Mouse (Mus musculus): ENCODE measurements at regions not wholly inside any gene's neighbourhood (a gene's known extent, or its start where the extent isn't known, plus 50 kb on each side); places are given as distances from the start of the nearest gene placed in this dataset.

DNA sequence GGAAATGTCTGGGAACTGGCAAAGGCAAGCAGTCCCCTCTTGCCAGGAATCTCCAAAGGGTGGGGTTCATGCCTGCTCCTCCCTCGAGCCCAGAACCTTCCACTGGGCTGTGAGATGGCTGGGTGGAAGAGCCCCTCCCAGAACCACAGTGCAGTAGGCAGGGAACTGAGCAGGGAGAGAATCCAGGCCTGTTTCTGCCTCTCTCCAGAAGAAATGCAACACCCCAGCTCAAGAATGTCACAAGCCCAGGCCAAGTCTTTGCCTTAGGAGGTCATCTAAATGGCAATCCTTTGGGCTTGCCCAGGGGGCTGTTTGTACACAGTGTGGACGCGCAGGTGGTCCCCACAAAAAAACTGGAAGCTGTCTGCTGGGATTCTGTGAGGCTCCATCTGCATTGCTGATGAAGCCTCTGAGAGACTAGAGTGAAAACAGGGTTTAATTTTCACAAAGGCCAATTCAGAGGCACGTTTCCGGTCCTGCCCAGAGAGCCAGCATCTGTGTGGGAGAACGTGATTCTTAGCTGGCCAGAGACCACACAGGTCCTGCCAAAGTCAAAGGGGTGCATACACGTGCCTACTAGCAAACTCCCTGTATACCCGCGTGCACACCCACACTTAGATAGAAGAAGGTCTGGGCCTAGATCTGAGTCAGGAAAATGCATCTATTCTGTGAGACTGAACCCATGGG, 129.0 kb downstream of the Hmg20a start:
- DNase-seq (ENCODE audit: low spot score): no peak

GRCm38 (mm10) chr9:56549774-56550173, 131.4 kb downstream of the Hmg20a start:
- no peak for DNase-seq (ENCODE audit: low spot score)

DNA sequence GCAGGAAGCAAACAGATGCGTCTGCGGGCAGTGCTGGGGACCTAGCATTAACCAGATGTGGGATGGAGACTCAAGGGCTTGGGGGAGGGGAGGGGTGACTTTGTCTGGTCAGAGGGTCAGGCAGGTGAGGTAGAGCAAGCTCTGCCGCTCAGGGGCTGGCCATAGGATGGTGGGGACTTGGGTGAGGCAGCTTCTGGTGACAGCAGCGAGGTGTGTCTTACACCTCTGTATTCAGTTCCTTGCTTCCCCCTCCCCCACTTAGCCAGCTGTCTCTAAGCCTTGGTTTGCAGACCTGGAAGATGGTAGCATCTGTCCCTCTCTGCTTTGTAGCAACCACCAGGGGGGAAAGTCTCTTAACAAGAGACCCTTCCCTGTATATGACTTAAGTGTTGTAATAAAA, 131.8 kb downstream of the Hmg20a start:
- no peak for DNase-seq (ENCODE audit: low spot score)

GRCm38 (mm10) chr9:56551376-56552186, 133.2 kb downstream of the Hmg20a start:
- no peak for DNase-seq (ENCODE audit: low spot score)

DNA sequence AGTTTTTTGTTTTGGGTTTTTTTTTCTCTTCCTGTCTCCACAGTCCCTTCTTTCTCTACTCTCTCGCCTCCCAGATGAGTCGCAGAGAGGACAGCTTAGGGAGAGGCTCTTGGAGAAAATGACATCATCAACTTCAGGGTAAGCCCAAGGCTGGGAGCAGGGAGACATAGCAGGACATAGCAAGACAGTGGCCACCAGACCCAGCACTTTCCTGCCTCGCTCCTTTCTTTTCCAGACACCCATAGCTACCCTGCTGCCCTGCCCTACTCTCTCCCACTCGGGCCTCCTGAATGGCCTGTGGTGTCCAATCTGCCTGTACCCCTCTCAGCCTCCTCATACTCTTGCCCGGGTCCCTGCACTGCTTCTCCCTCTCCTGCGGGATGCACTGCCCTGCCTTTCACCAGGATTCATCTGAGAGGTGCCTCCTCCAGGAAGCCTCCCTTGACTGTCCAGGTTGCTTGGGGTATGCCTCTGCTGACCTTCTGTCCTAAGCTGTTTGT, 133.8 kb downstream of the Hmg20a start:
- DNase-seq (ENCODE audit: low spot score): no peak

DNA sequence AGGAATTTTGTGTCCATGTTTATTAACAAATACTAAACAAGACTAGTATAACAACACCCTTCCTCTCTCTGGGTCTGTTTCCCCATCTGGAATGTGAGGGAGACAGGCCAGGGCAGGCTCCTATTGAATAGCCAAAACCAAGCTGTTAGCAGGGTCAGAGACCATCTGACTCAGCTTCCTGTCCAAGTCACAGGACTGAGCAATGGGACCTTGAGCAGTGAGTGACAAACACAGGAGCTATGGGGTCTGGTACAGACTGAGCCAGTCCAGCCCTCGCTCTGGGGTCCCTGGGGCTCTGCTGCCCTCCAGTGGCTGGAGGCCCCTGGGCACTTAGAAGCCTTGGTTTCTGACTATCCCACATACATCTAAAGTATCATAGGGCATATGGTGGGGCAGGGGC, 134.4 kb downstream of the Hmg20a start:
- DNase-seq (ENCODE audit: low spot score): peak; percentile 24

DNA sequence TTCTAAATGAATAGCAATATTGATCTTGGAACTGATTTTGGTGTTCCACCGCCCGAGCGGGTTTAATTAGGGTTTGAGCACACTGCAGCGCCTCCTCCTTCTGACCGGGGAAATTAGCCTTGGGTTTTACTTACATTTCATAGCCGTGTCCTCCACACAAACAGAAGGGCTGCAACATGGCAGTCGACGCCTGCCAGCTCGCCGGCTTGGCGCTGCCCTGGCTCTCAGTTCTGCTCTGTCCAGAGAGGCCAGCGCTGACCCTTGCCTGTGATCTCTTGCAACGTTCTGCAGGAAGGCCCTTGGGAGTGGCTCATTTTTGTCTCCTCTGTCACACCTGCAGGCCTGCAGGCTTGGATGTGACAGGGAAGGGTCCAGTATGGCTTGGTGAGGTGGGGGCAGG, 135.2 kb downstream of the Hmg20a start:
- no peak for DNase-seq (ENCODE audit: low spot score)

DNA sequence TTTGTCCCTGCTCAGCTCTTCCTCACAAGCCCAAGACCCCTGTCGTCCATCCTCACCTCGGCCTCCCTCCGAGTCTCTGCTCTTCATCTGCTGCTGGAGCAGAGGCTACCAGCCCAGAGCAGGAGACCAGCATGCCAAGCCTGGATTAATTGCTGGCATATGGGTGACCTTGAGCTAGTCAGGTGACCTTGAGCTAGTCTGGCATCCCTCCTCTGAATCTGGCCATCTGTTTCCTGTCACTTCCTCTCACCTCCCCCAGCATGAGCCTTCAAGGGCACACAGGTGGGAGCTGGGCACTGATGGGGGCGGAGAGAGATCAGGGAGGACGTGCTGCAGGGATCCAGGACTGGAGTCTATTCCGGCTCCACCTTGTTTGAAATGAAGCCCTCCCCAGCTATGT, 135.7 kb downstream of the Hmg20a start:
- no peak for DNase-seq (ENCODE audit: low spot score)

- DNase-seq (ENCODE audit: low spot score): no peak
Observed at GRCm38 (mm10) chr9:56559618-56560144, 141.3 kb downstream of the Hmg20a start.

DNA sequence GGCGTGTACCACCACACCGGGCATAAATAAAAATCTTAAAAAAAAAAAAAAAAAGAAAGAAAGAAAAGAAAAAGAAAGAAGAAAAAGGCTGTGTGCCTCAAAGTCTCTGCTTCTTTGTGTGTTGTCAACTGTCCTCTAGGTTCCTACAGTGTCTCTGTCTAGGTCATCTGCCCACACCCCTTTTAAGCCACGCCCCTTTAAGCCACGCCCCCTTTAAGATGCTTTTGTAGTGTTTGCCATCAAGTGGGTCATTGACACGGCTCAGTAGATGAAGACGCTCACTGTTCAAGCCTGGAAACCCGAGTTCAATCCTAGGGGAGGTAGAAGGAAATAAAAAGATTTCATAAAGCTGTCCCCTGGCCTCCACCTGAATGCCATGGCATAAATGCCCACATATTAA, 144.0 kb downstream of the Hmg20a start:
- DNase-seq (ENCODE audit: low spot score): no peak

GRCm38 (mm10) chr9:56564048-56564737, 145.8 kb downstream of the Hmg20a start:
- no peak for DNase-seq (ENCODE audit: low spot score)

Data from spleen, adult 12 weeks (tissue).